Mouse (Mus musculus) stomach, embryonic 15.5 days (tissue): ENCODE results near the gene Fchsd2. TPM values are rescaled to one million over a fixed set of nuclear protein-coding genes. Genes with fewer than 3 reads are reported as not detected.

Source experiments
- ATAC-seq: fragments of 200-750 bp; cut with Nextera tagmentation; 2 replicates; pipeline ENCODE4 v1.8.0; 2017; ENCODE audit warnings: low read depth, moderate number of reproducible peaks, moderate TSS enrichment; ENCODE audit not compliant: insufficient read depth, low FRiP score
- H3K27ac ChIP-seq: fragments of 300-500 bp; sonication (generic); 2 replicates; pipeline ENCODE4 v1.5.1; 2015; ENCODE audit warnings: mild to moderate bottlenecking, inconsistent platforms
- H3K27me3 ChIP-seq: fragments of 300-500 bp; sonication (generic); replicated peaks from 2 replicates; pipeline ENCODE4 v1.6.1; 2015; ENCODE audit warnings: inconsistent platforms
- H3K36me3 ChIP-seq: fragments of 300-500 bp; sonication (generic); 2 replicates; pipeline ENCODE4 v1.6.1; 2015; ENCODE audit warnings: inconsistent platforms
- H3K4me1 ChIP-seq: fragments of 300-500 bp; sonication (generic); 2 replicates; pipeline ENCODE4 v1.6.1; 2015; ENCODE audit warnings: inconsistent platforms
- H3K4me2 ChIP-seq: fragments of 300-500 bp; sonication (generic); 2 replicates; pipeline ENCODE4 v1.6.1; 2015; ENCODE audit warnings: mild to moderate bottlenecking, inconsistent platforms
- H3K4me3 ChIP-seq: fragments of 300-500 bp; sonication (generic); replicated peaks from 2 replicates; pipeline ENCODE4 v1.5.1; 2015; ENCODE audit warnings: inconsistent platforms
- H3K9ac ChIP-seq: fragments of 300-500 bp; sonication (generic); 2 replicates; pipeline ENCODE4 v1.6.1; 2015; ENCODE audit warnings: inconsistent platforms
- H3K9me3 ChIP-seq: fragments of 300-500 bp; sonication (generic); 2 replicates; pipeline ENCODE4 v1.6.1; 2016; ENCODE audit warnings: inconsistent platforms
- WGBS: fragments of 180-500 bp; shearing (Covaris S2); methylation state at CpG from one replicate; pipeline ENCODE4 v1.1.7; 2015; 5-methylcytosine and 5-hydroxymethylcytosine counted together
- polyA plus RNA-seq: library from polyadenylated mRNA; unstranded; fragments of >200 nt; fragmentation: Nextera tagmentation; extraction: Ambion mirVana; gene quantifications from 2 replicates; pipeline ENCODE4 v1.2.1, GENCODE M21; 2015

Gene Fchsd2
- polyA plus RNA-seq, 1 experiment from 2014 or later = 20.0 TPM

DNA sequence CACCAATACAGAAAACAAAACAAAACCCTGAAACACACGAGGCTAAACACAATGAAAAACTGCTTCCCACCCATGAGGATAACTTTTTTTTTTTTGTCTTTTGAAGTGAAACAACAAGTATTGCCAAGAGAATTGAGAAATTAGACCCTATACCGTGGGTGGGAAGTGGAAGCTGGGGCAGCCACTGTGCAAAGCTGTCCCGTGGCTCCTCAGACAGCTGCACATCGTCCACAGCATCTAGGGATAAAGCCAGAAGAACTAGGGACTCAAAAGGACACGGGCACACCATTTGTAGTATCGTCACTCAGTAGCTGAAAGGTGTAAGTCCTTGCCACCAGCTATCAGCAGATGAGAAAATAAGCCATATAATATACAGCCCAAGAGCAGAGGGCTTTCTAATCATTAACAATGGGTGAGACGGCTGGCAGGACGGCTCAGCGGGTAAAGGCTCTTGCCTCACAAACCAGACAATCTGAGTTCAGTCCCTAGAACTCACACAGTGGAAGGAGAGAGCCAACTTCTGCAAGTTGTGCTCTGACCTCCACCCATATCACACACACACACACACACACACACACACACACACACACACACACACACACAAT is 9.0 kb upstream of the Fchsd2 start:
- H3K36me3 ChIP-seq = no peaks in the 10 kb centered on the region
- no peaks in the 10 kb centered on the region for H3K9me3 ChIP-seq
- 0 out of 2 replicates have a peak overlapping the region, but pooled peaks have one; percentile 48 for H3K27ac ChIP-seq
- H3K4me1 ChIP-seq = no peaks in the 10 kb centered on the region
- no peak overlapping the region for H3K9ac ChIP-seq
- H3K4me2 ChIP-seq = no peak overlapping the region
- H3K4me3 ChIP-seq = no peak overlapping the region
- 50% methylated on average over 9 of the region's 9 CpGs for WGBS
- ATAC-seq = no peak
- no peaks in the 10 kb centered on the region for H3K27me3 ChIP-seq

DNA sequence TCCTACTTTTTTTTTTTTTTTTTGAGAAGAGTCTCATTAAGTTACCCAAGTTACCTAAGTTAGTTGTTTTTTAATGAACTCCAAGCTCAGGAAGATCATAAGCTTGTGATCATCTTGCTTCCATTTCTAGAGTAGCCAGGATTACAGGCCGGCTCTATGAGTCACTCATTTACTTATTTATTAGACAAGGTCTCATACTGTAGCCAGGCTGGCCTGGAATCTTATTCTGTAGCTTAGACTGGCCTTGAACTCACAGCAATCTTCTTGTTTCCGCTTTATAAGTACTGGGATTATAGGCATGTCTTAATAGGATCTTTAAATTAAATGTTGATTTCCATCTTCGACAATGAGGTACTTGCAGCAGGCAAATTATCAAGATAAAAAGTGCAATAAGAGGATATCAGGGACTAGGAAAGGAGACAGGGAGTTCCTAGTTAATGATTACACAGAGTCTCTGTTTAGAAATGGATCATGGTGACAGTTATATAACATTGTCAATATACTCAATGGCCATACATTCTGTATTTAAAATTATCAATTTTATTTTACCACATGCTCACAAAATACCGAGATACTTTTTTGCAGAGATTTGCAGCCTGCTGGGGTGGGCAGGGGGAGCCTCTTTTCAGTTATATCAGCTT is 7.7 kb upstream of the Fchsd2 start:
- 58% methylated on average over 4 of the region's 4 CpGs for WGBS
- ATAC-seq = no peak
- H3K27ac ChIP-seq = no peak overlapping the region

GRCm38 (mm10) chr7:101085779-101086178 is 6.9 kb upstream of the Fchsd2 start:
- H3K4me3 ChIP-seq = no peak overlapping the region
- no peak overlapping the region for H3K9ac ChIP-seq
- H3K9me3 ChIP-seq = no peaks in the 10 kb centered on the region
- WGBS = 46% methylated on average over 4 of the region's 4 CpGs
- no peaks in the 10 kb centered on the region for H3K36me3 ChIP-seq
- no peak overlapping the region for H3K4me2 ChIP-seq
- H3K27ac ChIP-seq = peak overlapping the region; percentile 21; the same call in 1 of the 2 replicates
- ATAC-seq = no peak
- H3K27me3 ChIP-seq = no peaks in the 10 kb centered on the region
- no peaks in the 10 kb centered on the region for H3K4me1 ChIP-seq

More for the DNA sequence above, 7.7 kb upstream of the Fchsd2 start:
- H3K4me2 ChIP-seq = no peak overlapping the region
- H3K36me3 ChIP-seq = no peaks in the 10 kb centered on the region
- H3K4me3 ChIP-seq = no peak overlapping the region
- no peaks in the 10 kb centered on the region for H3K27me3 ChIP-seq
- H3K4me1 ChIP-seq = no peaks in the 10 kb centered on the region
- H3K9ac ChIP-seq = no peak overlapping the region
- no peaks in the 10 kb centered on the region for H3K9me3 ChIP-seq

- H3K4me3 ChIP-seq = no peak overlapping the region
- no peak overlapping the region for H3K9ac ChIP-seq
- H3K27me3 ChIP-seq = no peaks in the 10 kb centered on the region
- no peak for ATAC-seq
- no peaks in the 10 kb centered on the region for H3K9me3 ChIP-seq
- H3K4me1 ChIP-seq = no peaks in the 10 kb centered on the region
- H3K4me2 ChIP-seq = no peak overlapping the region
- H3K36me3 ChIP-seq = no peaks in the 10 kb centered on the region
- WGBS = 59% methylated on average over 4 of the region's 4 CpGs
- H3K27ac ChIP-seq = no peak overlapping the region
Observed at GRCm38 (mm10) chr7:101088687-101089086, 4.0 kb upstream of the Fchsd2 start.

GRCm38 (mm10) chr7:101089242-101089641 is 3.4 kb upstream of the Fchsd2 start:
- no peaks in the 10 kb centered on the region for H3K9me3 ChIP-seq
- no peak overlapping the region for H3K27ac ChIP-seq
- H3K4me3 ChIP-seq = no peak overlapping the region
- ATAC-seq = no peak
- H3K9ac ChIP-seq = no peak overlapping the region
- no peaks in the 10 kb centered on the region for H3K27me3 ChIP-seq
- 62% methylated on average over 3 of the region's 3 CpGs for WGBS
- H3K36me3 ChIP-seq = no peaks in the 10 kb centered on the region
- no peaks in the 10 kb centered on the region for H3K4me1 ChIP-seq
- no peak overlapping the region for H3K4me2 ChIP-seq

DNA sequence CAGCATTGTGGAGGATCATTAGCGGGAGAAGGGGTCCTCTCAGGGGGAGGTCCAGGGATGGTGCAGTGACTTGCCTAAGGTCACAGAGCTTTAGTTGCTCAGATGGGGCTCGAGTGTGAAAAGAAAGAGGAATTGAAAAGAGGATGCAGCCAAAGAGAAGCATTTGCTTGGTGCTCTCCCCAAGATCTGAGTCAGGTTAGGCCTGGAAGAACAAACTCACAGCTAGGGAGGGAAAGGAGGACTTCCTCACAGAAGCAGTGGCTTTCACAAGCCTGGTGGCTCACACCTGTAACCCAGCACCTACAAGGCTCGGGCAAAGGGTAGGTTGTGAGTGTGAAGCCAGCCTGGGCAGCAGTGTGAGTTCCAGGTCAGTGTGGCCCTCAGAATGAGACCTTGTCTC is 568 bp downstream of the Fchsd2 start:
- Histone ChIP-seq H3K27me3 (no peaks in the 10 kb centered on the region), H3K36me3 (no peaks in the 10 kb centered on the region), H3K4me1 (no peaks in the 10 kb centered on the region), H3K9me3 (no peaks in the 10 kb centered on the region), H3K27ac (no peak overlapping the region), H3K9ac (no peak overlapping the region), H3K4me3 (no peak overlapping the region), H3K4me2 (no peak overlapping the region)
- ATAC-seq = no peak
- WGBS = 57% methylated on average over 3 of the region's 3 CpGs

DNA sequence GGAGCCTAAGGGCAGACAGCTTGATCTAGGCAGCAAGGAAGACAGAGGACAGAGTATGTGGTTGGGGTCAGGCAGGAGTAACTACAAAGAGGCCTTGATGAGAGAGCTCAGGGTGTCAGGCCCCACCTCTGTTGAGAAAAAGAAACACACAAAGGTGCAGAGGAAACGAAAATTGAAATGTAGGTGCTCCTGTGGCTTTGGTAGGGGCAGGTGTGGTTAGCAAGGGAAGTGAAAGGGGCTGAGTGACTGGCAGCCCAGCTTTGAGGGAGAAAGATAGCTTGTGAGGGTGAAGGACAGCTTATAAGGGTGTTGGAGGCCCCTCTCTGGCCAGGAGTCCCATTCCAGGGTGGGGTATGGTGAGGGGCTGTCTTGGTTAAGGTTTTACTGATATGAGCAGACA is 2.1 kb downstream of the Fchsd2 start:
- Histone ChIP-seq H3K9me3 (no peaks in the 10 kb centered on the region), H3K4me1 (no peaks in the 10 kb centered on the region), H3K27ac (no peak overlapping the region), H3K4me3 (no peak overlapping the region), H3K36me3 (no peaks in the 10 kb centered on the region), H3K9ac (no peak overlapping the region), H3K4me2 (no peak overlapping the region), H3K27me3 (no peaks in the 10 kb centered on the region)
- WGBS = 50% methylated on average over 1 of the region's 1 CpGs
- ATAC-seq = no peak

DNA sequence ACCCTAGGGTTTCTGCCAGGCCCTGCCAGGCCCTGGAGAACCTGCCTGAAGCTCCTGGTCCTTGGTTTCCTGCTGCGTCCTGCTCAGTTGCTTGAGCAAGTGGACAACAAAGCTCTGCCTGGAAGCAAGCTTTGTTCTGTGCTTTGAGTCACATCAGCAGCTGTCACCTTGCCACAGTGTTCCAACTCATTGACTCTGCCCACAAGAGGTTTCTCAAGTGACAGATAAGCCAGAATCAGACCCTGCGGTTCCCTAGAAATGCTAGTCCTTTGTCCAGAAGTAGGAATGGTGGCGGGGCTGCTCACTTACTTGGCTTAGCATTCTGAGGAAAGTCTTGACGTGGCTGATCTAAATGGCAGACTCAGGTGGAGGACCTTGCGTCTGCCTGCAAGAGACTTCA is 2.9 kb downstream of the Fchsd2 start:
- Histone ChIP-seq H3K36me3 (no peaks in the 10 kb centered on the region), H3K27ac (no peak overlapping the region), H3K9me3 (no peaks in the 10 kb centered on the region), H3K4me1 (no peaks in the 10 kb centered on the region), H3K4me2 (no peak overlapping the region), H3K4me3 (no peak overlapping the region), H3K9ac (no peak overlapping the region), H3K27me3 (no peaks in the 10 kb centered on the region)
- no peak for ATAC-seq
- 76% methylated on average over 5 of the region's 5 CpGs for WGBS

DNA sequence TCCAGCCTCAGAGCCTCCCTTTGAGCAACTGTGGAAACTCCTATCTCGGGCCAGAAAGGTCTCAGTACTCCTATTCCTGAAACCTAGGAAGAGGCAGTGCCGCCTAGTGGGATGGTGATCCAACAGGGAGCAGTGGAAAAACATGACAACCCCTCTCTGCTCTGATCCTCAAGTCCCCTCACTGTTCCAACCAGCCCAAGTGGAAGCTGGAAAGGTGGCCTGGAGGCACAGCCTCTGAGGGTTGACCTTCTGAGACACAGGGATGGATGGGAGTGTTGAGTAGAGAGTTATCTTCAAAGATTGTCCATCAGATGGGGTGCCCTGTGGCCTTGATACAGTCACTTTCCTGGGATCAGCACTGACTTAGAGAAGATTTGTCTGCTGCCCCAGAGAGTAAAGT is 3.9 kb downstream of the Fchsd2 start:
- ATAC-seq = no peak
- H3K36me3 ChIP-seq = no peaks in the 10 kb centered on the region
- no peak overlapping the region for H3K27ac ChIP-seq
- no peaks in the 10 kb centered on the region for H3K4me1 ChIP-seq
- WGBS = 80% methylated on average over 2 of the region's 2 CpGs
- H3K27me3 ChIP-seq = no peaks in the 10 kb centered on the region
- no peak overlapping the region for H3K4me3 ChIP-seq
- H3K9ac ChIP-seq = no peak overlapping the region
- no peak overlapping the region for H3K4me2 ChIP-seq
- H3K9me3 ChIP-seq = no peaks in the 10 kb centered on the region

GRCm38 (mm10) chr7:101097084-101097483 is 4.4 kb downstream of the Fchsd2 start:
- 38% methylated on average over 3 of the region's 3 CpGs for WGBS
- ATAC-seq = no peak
- H3K27ac ChIP-seq = no peak overlapping the region
- H3K4me2 ChIP-seq = no peak overlapping the region
- H3K4me1 ChIP-seq = no peaks in the 10 kb centered on the region
- no peaks in the 10 kb centered on the region for H3K9me3 ChIP-seq
- no peak overlapping the region for H3K4me3 ChIP-seq
- H3K9ac ChIP-seq = no peak overlapping the region
- H3K36me3 ChIP-seq = no peaks in the 10 kb centered on the region
- no peaks in the 10 kb centered on the region for H3K27me3 ChIP-seq

GRCm38 (mm10) chr7:101099981-101100380 is 7.3 kb downstream of the Fchsd2 start:
- H3K4me1 ChIP-seq = no peaks in the 10 kb centered on the region
- 69% methylated on average over 3 of the region's 3 CpGs for WGBS
- no peak overlapping the region for H3K9ac ChIP-seq
- no peak for ATAC-seq
- H3K9me3 ChIP-seq = no peaks in the 10 kb centered on the region
- no peak overlapping the region for H3K4me2 ChIP-seq
- H3K36me3 ChIP-seq = no peaks in the 10 kb centered on the region
- no peaks in the 10 kb centered on the region for H3K27me3 ChIP-seq
- H3K27ac ChIP-seq = no peak overlapping the region
- H3K4me3 ChIP-seq = no peak overlapping the region

- WGBS = 58% methylated on average over 10 of the region's 10 CpGs
- H3K9me3 ChIP-seq = no peaks in the 10 kb centered on the region
- H3K4me1 ChIP-seq = no peaks in the 10 kb centered on the region
- no peak overlapping the region for H3K4me3 ChIP-seq
- no peak for ATAC-seq
- H3K4me2 ChIP-seq = no peak overlapping the region
- no peak overlapping the region for H3K27ac ChIP-seq
- no peaks in the 10 kb centered on the region for H3K36me3 ChIP-seq
- H3K27me3 ChIP-seq = no peaks in the 10 kb centered on the region
- no peak overlapping the region for H3K9ac ChIP-seq
Observed at GRCm38 (mm10) chr7:101101156-101101691, 8.6 kb downstream of the Fchsd2 start.
